Mouse (Mus musculus) limb, embryonic 12.5 days (tissue): ENCODE results near the gene Etv5. TPM values are rescaled to one million over a fixed set of nuclear protein-coding genes. Genes with fewer than 3 reads are reported as not detected.
"Not testable (repeated sequence)": the region's sequence is repeated elsewhere in the genome, so short reads cannot be mapped to it uniquely, and the experiment has no call there.

Experiments used
- ATAC-seq: fragments of 200-750 bp; cut with Nextera tagmentation; 2 replicates; pipeline ENCODE4 v1.8.0; 2017; ENCODE audit warnings: low read depth, moderate TSS enrichment; ENCODE audit not compliant: insufficient number of reproducible peaks, insufficient read depth, low FRiP score, low TSS enrichment
- H3K27ac ChIP-seq: fragments of 300-500 bp; sonication (generic); 2 replicates; pipeline ENCODE4 v1.5.1; 2016; ENCODE audit warnings: mild to moderate bottlenecking, moderate library complexity
- H3K27me3 ChIP-seq: fragments of 300-500 bp; sonication (generic); 2 replicates; pipeline ENCODE4 v1.6.1; 2016; ENCODE audit warnings: mild to moderate bottlenecking, moderate library complexity
- H3K36me3 ChIP-seq: fragments of 300-500 bp; sonication (generic); 2 replicates; pipeline ENCODE4 v1.6.1; 2016; ENCODE audit warnings: mild to moderate bottlenecking, moderate library complexity
- H3K4me1 ChIP-seq: fragments of 300-500 bp; sonication (generic); replicated peaks from 2 replicates; pipeline ENCODE4 v1.6.1; 2016
- H3K4me2 ChIP-seq: fragments of 300-500 bp; sonication (generic); 2 replicates; pipeline ENCODE4 v1.6.1; 2016; ENCODE audit warnings: mild to moderate bottlenecking, moderate library complexity
- H3K4me3 ChIP-seq: fragments of 300-500 bp; sonication (generic); replicated peaks from 2 replicates; pipeline ENCODE4 v1.5.1; 2016; ENCODE audit warnings: mild to moderate bottlenecking
- H3K9ac ChIP-seq: fragments of 300-500 bp; sonication (generic); replicated peaks from 2 replicates; pipeline ENCODE4 v1.6.1; 2016; ENCODE audit warnings: mild to moderate bottlenecking, moderate library complexity
- H3K9me3 ChIP-seq: fragments of 300-500 bp; sonication (generic); 2 replicates; pipeline ENCODE4 v1.6.1; 2016; ENCODE audit warnings: mild to moderate bottlenecking, moderate library complexity
- WGBS: fragments of 180-500 bp; shearing (Covaris S2); methylation state at CpG from one replicate; pipeline ENCODE4 v1.1.7; 2016; 5-methylcytosine and 5-hydroxymethylcytosine counted together
- polyA plus RNA-seq: library from polyadenylated mRNA; unstranded; fragments of >200 nt; fragmentation: Nextera tagmentation; extraction: Ambion mirVana; gene quantifications from 2 replicates; pipeline ENCODE4 v1.2.1, GENCODE M21; 2016

Gene Etv5
- polyA plus RNA-seq, 1 experiment from 2014 or later = 37.6 TPM

DNA sequence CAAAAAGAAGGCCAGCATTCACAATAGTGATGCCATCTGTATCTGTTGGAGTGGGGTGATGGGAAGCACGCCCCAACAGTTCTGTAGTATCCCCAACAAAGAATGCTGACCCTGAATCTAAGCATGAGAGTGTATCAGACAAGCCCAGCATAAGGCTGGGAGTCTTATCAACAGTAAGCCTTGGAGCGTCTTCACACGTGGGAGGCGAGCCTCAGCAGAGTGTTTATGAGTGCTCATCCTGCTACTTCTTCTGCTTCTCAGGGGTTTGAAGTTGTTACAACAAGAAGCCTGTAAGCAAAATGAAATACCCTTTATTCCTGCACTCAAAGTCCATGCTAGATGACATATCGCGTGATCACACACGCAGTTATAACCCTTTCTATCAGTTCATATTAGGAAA is 72.4 kb downstream of the Etv5 start:
- H3K27me3 ChIP-seq = no peaks in the 10 kb centered on the region
- H3K27ac ChIP-seq = no peak overlapping the region
- H3K9ac ChIP-seq = no peak overlapping the region
- 90% methylated on average over 7 of the region's 7 CpGs for WGBS
- H3K4me1 ChIP-seq = no peaks in the 10 kb centered on the region
- no peaks in the 10 kb centered on the region for H3K36me3 ChIP-seq
- no peaks in the 10 kb centered on the region for H3K9me3 ChIP-seq
- no peak for ATAC-seq
- no peak overlapping the region for H3K4me3 ChIP-seq
- H3K4me2 ChIP-seq = no peak overlapping the region

DNA sequence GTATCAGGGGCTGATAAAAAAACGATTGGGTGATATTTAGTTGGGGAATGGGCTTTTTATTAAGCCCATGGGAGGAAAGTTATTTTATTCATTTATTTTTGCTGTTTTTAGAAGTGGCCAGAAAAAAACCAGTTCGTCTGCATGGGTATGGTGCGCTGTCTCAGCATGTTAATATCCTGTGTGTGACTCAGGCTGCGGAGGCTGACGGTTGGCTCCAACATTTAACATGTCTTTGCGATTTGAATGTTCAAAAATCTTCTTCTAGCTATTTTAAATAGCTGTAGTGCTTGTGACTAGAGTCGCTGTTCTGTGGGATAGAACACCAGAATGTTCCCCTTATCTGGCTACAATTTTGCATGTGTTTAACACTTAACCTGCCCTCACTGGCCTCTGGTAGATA is 73.5 kb downstream of the Etv5 start:
- Histone ChIP-seq H3K36me3 (no peaks in the 10 kb centered on the region), H3K9ac (no peak overlapping the region), H3K4me1 (no peaks in the 10 kb centered on the region), H3K4me2 (no peak overlapping the region), H3K27me3 (no peaks in the 10 kb centered on the region), H3K27ac (no peak overlapping the region), H3K4me3 (no peak overlapping the region), H3K9me3 (no peaks in the 10 kb centered on the region)
- WGBS = 85% methylated on average over 7 of the region's 7 CpGs
- no peak for ATAC-seq

DNA sequence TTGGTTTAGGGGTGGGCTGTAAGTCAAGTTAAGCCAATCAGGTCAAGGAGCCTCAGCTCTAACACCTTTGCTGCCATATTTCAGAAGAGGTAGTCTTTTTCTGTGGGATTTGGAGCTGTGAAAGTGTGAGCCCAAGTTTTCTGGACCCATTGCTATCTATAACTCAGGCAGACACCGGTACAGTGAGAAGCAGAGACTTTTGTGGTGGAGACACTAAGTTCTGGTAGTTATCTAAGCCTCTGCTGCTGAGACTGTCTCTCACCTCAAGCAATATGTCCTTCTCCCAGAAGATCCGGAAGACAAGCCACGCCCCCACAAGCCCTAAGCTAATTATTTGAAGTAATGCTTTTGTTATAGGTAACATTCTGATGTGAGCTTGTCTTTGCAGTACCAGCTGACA is 73.9 kb downstream of the Etv5 start:
- Histone ChIP-seq H3K4me3 (no peak overlapping the region), H3K36me3 (no peaks in the 10 kb centered on the region), H3K4me1 (no peaks in the 10 kb centered on the region), H3K9me3 (0 out of 2 replicates have a peak, but pooled peaks cover 3% of the 10 kb centered on the region), H3K27me3 (no peaks in the 10 kb centered on the region), H3K27ac (no peak overlapping the region), H3K4me2 (no peak overlapping the region), H3K9ac (no peak overlapping the region)
- WGBS = 57% methylated on average over 3 of the region's 3 CpGs
- no peak for ATAC-seq

DNA sequence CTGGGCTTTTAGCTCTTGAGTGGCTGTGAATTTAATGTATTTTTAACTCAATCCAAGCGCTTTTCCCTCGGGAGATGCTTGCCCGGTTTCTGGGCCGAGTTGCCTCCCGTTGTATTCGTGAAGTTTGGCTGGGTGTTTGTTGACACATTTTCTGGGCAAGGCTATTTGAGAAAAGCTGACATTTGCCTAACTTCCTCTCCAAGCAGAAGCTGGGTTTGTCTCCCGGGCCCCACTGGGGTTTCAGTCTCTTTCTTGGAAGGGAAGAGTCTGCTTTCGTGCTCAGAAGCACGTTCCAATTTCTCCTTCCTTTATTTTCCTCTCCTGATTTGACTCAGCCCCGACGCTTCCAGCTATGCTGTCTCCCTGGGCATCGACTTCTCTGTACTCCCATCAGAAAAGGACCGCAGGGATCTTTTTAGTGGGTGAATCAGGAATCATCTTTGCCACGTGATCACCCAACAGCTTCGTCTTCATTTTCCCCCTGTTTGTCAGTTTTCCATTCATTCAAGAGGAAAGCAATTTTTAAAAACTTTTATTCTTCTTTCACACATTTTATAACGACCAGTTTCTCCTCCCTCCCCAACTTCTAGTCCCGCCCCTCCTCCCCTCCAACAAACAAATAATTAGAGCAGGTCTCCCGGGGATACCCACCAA is 80.7 kb downstream of the Etv5 start:
- Histone ChIP-seq H3K4me1 (peaks cover 17% of the 10 kb centered on the region), H3K4me3 (no peak overlapping the region), H3K36me3 (no peaks in the 10 kb centered on the region), H3K4me2 (peak overlapping the region; percentile 45), H3K27ac (no peak overlapping the region), H3K9me3 (0 out of 2 replicates have a peak, but pooled peaks cover 3% of the 10 kb centered on the region), H3K9ac (no peak overlapping the region), H3K27me3 (no peaks in the 10 kb centered on the region)
- ATAC-seq = no peak
- WGBS = 19% methylated on average over 18 of the region's 18 CpGs

DNA sequence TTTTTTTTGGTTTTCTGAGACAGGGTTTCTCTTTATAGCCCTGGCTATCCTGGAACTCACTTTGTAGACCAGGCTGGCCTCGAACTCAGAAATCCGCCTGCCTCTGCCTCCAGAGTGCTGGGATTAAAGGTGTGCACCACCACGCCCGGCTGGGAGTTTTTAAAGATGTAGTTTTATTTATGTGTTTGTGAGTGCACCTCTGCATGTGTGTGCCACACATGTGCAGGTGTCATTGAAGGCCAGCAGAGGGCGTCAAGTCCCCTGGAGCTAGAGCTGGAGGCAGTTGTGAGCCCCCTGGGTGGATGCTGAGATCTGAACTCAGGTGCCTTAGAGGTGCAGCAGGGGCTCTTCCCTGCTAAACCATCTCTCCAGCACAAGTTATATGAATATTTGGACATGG is 85.3 kb downstream of the Etv5 start:
- H3K4me2 ChIP-seq, H3K27me3 ChIP-seq, H3K9me3 ChIP-seq, H3K27ac ChIP-seq, H3K36me3 ChIP-seq, H3K4me3 ChIP-seq, H3K9ac ChIP-seq, ATAC-seq: not testable (repeated sequence)
- 84% methylated on average over 5 of the region's 5 CpGs for WGBS
- peaks cover 12% of the 10 kb centered on the region for H3K4me1 ChIP-seq

DNA sequence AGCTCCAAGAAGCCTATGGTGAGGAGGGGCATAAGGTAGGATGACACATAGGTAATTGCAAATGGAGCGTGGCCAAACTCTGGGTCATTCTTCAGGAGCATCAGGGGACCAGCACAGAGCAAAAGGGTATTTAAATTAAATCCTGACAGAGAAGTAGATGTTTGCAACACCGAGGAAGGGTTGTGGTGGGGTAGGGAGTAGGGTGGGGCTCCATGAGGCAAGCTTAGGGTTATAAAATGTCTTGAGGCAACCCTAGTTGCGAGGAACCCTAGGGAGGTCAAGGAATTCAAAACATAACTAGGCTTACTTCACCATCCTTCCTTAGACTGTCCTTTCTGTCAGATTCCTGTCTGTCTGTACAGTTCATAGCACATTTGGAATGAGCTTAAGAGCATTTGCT is 85.9 kb downstream of the Etv5 start:
- no peak for ATAC-seq
- H3K27me3 ChIP-seq = no peaks in the 10 kb centered on the region
- peaks cover 10% of the 10 kb centered on the region for H3K4me1 ChIP-seq
- no peak overlapping the region for H3K9ac ChIP-seq
- WGBS = 75% methylated on average over 3 of the region's 3 CpGs
- no peak overlapping the region for H3K4me2 ChIP-seq
- H3K36me3 ChIP-seq = no peaks in the 10 kb centered on the region
- H3K9me3 ChIP-seq = no peaks in the 10 kb centered on the region
- no peak overlapping the region for H3K4me3 ChIP-seq
- H3K27ac ChIP-seq = no peak overlapping the region

DNA sequence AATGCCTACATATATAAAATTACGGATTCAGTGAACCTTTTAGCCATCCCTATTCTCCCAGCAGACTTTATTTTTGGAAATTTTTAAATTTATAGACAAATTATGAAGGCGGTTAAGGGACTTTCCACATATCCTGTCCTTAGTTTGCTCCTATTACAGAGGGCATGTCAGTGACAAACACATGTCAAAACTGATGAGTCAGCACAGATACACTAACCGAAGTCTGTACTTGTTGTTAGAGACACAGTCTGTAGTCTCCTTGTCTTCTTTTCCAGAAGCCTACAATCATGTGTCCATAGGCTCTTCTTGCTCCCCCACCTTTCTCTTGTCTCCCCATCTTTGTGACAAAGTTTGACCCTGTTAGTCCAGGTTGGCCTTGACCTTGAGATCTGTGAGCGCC is 88.3 kb downstream of the Etv5 start:
- ATAC-seq = no peak
- H3K36me3 ChIP-seq = no peaks in the 10 kb centered on the region
- no peak overlapping the region for H3K4me3 ChIP-seq
- H3K9ac ChIP-seq = no peak overlapping the region
- H3K4me2 ChIP-seq = no peak overlapping the region
- H3K4me1 ChIP-seq = 0 out of 2 replicates have a peak, but pooled peaks cover 6% of the 10 kb centered on the region
- H3K9me3 ChIP-seq = no peaks in the 10 kb centered on the region
- 94% methylated on average over 4 of the region's 4 CpGs for WGBS
- no peaks in the 10 kb centered on the region for H3K27me3 ChIP-seq
- H3K27ac ChIP-seq = no peak overlapping the region

DNA sequence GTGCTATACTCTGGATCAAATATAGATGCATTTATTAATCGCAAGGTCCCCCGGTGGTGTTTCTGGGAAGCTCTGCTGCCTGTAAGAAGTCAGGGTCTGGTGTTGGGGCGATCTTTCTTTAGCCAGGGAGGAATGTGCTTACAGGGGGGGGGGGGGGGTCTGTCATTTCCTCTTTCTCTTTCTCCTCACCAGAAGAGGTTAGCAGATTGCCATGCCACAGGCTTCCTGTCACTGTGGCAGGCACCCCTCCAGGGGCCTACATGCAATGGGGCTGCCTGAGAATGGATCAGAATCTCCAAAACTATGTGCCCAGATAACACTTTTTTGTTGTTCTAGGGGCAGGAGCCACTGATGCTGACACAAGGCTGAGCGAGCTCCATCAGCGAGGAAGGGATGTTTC is 89.7 kb downstream of the Etv5 start:
- no peaks in the 10 kb centered on the region for H3K9me3 ChIP-seq
- WGBS = 89% methylated on average over 5 of the region's 5 CpGs
- no peaks in the 10 kb centered on the region for H3K27me3 ChIP-seq
- H3K36me3 ChIP-seq = no peaks in the 10 kb centered on the region
- no peak overlapping the region for H3K4me2 ChIP-seq
- H3K4me3 ChIP-seq = no peak overlapping the region
- no peak overlapping the region for H3K9ac ChIP-seq
- no peak for ATAC-seq
- H3K27ac ChIP-seq = no peak overlapping the region
- 0 out of 2 replicates have a peak, but pooled peaks cover 6% of the 10 kb centered on the region for H3K4me1 ChIP-seq

DNA sequence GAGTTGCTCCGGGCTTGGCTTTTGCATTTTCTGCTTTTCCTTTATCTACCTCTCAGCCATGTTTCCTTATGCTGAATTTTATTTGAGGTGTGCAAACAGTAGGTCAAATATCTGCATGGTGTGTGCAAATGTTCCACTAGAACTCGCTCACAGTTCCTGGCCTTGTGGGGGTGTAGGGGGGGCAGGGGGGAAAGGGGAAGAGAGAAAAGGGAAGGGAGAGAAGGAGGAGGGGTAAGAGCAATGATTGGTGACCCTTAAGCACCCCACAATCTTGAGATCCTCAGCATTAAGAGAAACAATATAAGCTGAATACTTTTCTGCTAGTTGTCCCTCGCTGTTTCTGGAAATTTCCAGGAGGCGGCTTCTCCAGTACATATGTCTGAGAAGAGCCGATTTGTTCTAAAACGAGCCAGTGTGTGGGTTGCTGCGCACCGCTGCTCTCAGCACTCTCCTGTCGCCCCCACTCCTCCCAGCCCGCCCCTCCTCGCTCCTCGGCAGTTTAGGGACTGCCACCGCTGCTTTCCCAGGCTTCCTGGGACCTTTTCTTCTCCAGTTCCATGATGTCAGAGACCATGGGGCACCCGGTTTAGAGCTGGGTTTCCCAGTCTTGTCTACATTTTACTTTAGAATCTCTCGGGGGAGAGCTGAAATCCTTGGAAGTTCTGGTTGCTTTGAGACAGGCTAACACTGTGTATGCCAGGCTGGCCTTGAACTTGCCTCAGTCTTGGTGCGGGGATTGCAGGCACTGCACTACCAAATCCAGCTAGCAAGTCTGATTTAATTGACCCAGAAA is 90.8 kb downstream of the Etv5 start:
- Histone ChIP-seq H3K4me1 (0 out of 2 replicates have a peak, but pooled peaks cover 6% of the 10 kb centered on the region), H3K36me3 (no peaks in the 10 kb centered on the region), H3K27ac (no peak overlapping the region), H3K9ac (no peak overlapping the region), H3K4me3 (no peak overlapping the region), H3K27me3 (no peaks in the 10 kb centered on the region), H3K9me3 (no peaks in the 10 kb centered on the region), H3K4me2 (peak overlapping the region; percentile 9; the same call in 1 of the 2 replicates)
- ATAC-seq = no peak
- WGBS = 43% methylated on average over 16 of the region's 16 CpGs

DNA sequence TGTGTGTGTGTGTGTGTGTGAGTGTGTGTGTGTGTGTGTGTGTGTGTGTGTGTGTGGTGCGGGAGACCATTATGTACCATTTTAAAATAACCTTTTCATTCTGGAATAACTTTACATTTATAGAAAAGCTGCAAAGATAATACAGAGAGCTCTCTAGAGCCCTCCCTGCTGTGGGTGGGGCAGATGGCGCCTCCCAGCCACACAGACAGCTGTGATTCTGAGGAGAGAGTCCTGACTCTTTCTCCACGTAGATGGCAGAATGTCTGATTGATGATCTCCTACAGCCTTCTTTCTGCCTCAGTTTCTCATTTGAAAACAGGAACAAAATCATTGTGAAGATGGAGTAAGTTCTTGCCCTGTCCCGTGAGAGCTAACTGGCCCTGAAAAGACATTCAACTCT is 91.5 kb downstream of the Etv5 start:
- Histone ChIP-seq H3K4me1 (0 out of 2 replicates have a peak, but pooled peaks cover 6% of the 10 kb centered on the region), H3K9me3 (no peaks in the 10 kb centered on the region), H3K27ac (no peak overlapping the region), H3K9ac (no peak overlapping the region), H3K27me3 (no peaks in the 10 kb centered on the region), H3K36me3 (no peaks in the 10 kb centered on the region), H3K4me2 (no peak overlapping the region), H3K4me3 (no peak overlapping the region)
- 67% methylated on average over 4 of the region's 4 CpGs for WGBS
- no peak for ATAC-seq

DNA sequence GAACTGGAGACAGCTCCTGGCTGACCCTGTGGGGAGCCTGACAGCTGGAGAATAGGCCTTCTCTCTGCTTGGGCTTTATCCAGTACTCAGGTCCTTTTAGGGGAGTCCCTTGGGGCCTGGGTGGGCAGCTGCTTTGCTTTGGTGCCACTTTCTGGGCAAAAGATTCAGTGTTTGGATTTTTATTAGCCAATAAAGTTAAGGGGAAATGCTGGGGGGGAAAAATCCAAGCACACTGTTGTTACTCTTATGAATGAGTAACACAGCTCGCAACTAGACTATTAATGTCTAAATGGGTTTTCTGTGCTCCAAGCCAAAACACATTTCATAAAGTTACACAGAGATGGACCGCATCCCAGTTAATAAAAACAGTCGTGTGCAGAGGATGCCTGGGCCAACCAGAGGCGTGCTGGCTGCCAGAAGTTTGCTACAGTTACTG is 98.3 kb downstream of the Etv5 start:
- no peaks in the 10 kb centered on the region for H3K36me3 ChIP-seq
- H3K9ac ChIP-seq = no peak overlapping the region
- H3K4me1 ChIP-seq = peaks cover 9% of the 10 kb centered on the region
- H3K4me3 ChIP-seq = no peak overlapping the region
- H3K9me3 ChIP-seq = no peaks in the 10 kb centered on the region
- WGBS = 30% methylated on average over 4 of the region's 4 CpGs
- no peak overlapping the region for H3K27ac ChIP-seq
- H3K4me2 ChIP-seq = no peak overlapping the region
- no peaks in the 10 kb centered on the region for H3K27me3 ChIP-seq
- 0 out of 2 replicates have a peak, but pooled peaks have one; percentile 37 for ATAC-seq
